Mouse (Mus musculus) MEL (cell line): ENCODE results near the gene Zfp986. TPM values are rescaled to one million over a fixed set of nuclear protein-coding genes. Genes with fewer than 3 reads are reported as not detected.
"Not testable (repeated sequence)": the region's sequence is repeated elsewhere in the genome, so short reads cannot be mapped to it uniquely, and the experiment has no call there.

Experiments
- DNase-seq: peaks from one replicate; pipeline ENCODE4 v3.0.0; 2011; ENCODE audit warnings: low read depth, low spot score
- H3K27ac ChIP-seq: 2 replicates; pipeline ENCODE4 v1.5.1; 2012; ENCODE audit warnings: low read depth, mild to moderate bottlenecking, control low read depth, low read length, moderate library complexity; ENCODE audit not compliant: control insufficient read depth
- H3K27me3 ChIP-seq, 2 experiments: fragments of 150-350 bp in 1 of 2; sonication (generic) in 1 of 2; 2 replicates each; pipeline ENCODE4 v1.6.1; 2012; ENCODE audit warnings: low read length in 2 of 2, mild to moderate bottlenecking in 2 of 2, improper control_type of control experiment in 1 of 2, moderate library complexity in 1 of 2; ENCODE audit not compliant: insufficient read depth in 2 of 2, control insufficient read depth in 1 of 2
- H3K36me3 ChIP-seq, 2 experiments: 2 replicates each; pipeline ENCODE4 v1.6.1; 2012 to 2014; ENCODE audit warnings: low read length in 2 of 2, improper control_type of control experiment in 1 of 2, inconsistent platforms in 1 of 2, mild to moderate bottlenecking in 1 of 2; ENCODE audit not compliant: insufficient read depth in 2 of 2, control insufficient read depth in 1 of 2
- H3K4me1 ChIP-seq, 2 experiments: fragments of 150-350 bp in 1 of 2; sonication (generic) in 1 of 2; 2 replicates each; pipeline ENCODE4 v1.6.1; 2012; ENCODE audit warnings: low read length in 2 of 2, improper control_type of control experiment in 1 of 2, mild to moderate bottlenecking in 1 of 2; ENCODE audit not compliant: insufficient read depth in 2 of 2, control insufficient read depth in 1 of 2
- H3K4me3 ChIP-seq, 2 experiments: fragments of 150-350 bp in 1 of 2; sonication (generic) in 1 of 2; 2 replicates each; pipeline ENCODE4 v1.5.1; 2012; ENCODE audit warnings: low read depth in 2 of 2, low read length in 2 of 2, mild to moderate bottlenecking in 2 of 2, moderate library complexity in 2 of 2, control low read depth in 1 of 2, improper control_type of control experiment in 1 of 2; ENCODE audit not compliant: control insufficient read depth in 1 of 2, insufficient read depth in 1 of 2
- H3K79me2 ChIP-seq: 2 replicates; pipeline ENCODE4 v1.6.1; 2012; ENCODE audit warnings: mild to moderate bottlenecking, low read length, moderate library complexity; ENCODE audit not compliant: control insufficient read depth, poor library complexity, insufficient read depth
- H3K9ac ChIP-seq: 2 replicates; pipeline ENCODE4 v1.6.1; 2012; ENCODE audit warnings: low read depth, mild to moderate bottlenecking, control low read depth, low read length, moderate library complexity; ENCODE audit not compliant: control insufficient read depth, poor library complexity, severe bottlenecking
- H3K9me3 ChIP-seq: fragments of 150-350 bp; sonication (generic); replicated peaks from 2 replicates; pipeline ENCODE4 v1.6.1; 2012; ENCODE audit warnings: mild to moderate bottlenecking, low read length, improper control_type of control experiment, moderate library complexity; ENCODE audit not compliant: insufficient read depth
- polyA plus RNA-seq, 2 experiments: library from polyadenylated mRNA; stranded (reverse) in 1 of 2; unstranded in 1 of 2; fragments of >175 nt in 1 of 2; fragments of >200 nt in 1 of 2; gene quantifications; 2 replicates each; pipeline versions ENCODE4 v1.2.1 to v1.2.4; 2012; ENCODE audit warnings: low replicate concordance in 2 of 2, low read depth in 1 of 2; ENCODE audit not compliant: insufficient read length in 2 of 2, insufficient read depth in 1 of 2, missing spikeins in 1 of 2
- total RNA-seq: library from RNA; depleted of rRNA; stranded (reverse); fragments of 300-350 nt; gene quantifications from 2 replicates; pipeline ENCODE4 v1.2.3, GENCODE M21; 2012; rRNA removed

Gene Zfp986
- total and polyA plus RNA-seq, 3 experiments, result 0.25 TPM; not detected in 2

- H3K79me2 ChIP-seq, H3K9ac ChIP-seq, H3K36me3 ChIP-seq, H3K27me3 ChIP-seq, H3K4me1 ChIP-seq, DNase-seq, H3K4me3 ChIP-seq, H3K9me3 ChIP-seq, H3K27ac ChIP-seq: not testable (repeated sequence)
Measured at GRCm38 (mm10) chr4:145848183-145848890, 20.3 kb upstream of the Zfp986 start.

- not testable (repeated sequence) for H3K9ac ChIP-seq, H3K36me3 ChIP-seq, H3K27me3 ChIP-seq, H3K27ac ChIP-seq, H3K4me1 ChIP-seq, H3K9me3 ChIP-seq, H3K4me3 ChIP-seq, DNase-seq, H3K79me2 ChIP-seq
Measured at GRCm38 (mm10) chr4:145848891-145849214, 19.7 kb upstream of the Zfp986 start.

- H3K36me3 ChIP-seq, DNase-seq, H3K9ac ChIP-seq, H3K79me2 ChIP-seq, H3K27ac ChIP-seq, H3K4me1 ChIP-seq, H3K9me3 ChIP-seq, H3K4me3 ChIP-seq, H3K27me3 ChIP-seq: not testable (repeated sequence)
Measured at GRCm38 (mm10) chr4:145851421-145851820, 17.2 kb upstream of the Zfp986 start.

- not testable (repeated sequence) for H3K27me3 ChIP-seq, H3K79me2 ChIP-seq, H3K9me3 ChIP-seq, H3K36me3 ChIP-seq, H3K4me3 ChIP-seq, H3K9ac ChIP-seq, H3K27ac ChIP-seq, H3K4me1 ChIP-seq
- DNase-seq, result peak; percentile 26
Measured at GRCm38 (mm10) chr4:145863872-145864271, 4.7 kb upstream of the Zfp986 start.

Other genes starting within 250 kb of the Zfp986 start
- gene Zfp980, start 198.1 kb upstream of the Zfp986 start, total RNA-seq, result 0.49 and 0.58 TPM in 2 replicates
- under 1 TPM in 1 of 2 experiments, not detected in 1; 0.07 TPM for gene Zfp980, start 198.1 kb upstream of the Zfp986 start, polyA plus RNA-seq
- gene Zfp987, start 228.5 kb downstream of the Zfp986 start, total RNA-seq, result 0.08 and 0.20 TPM in 2 replicates
- under 1 TPM in 1 of 2 experiments, not detected in 1; 0.04 TPM for gene Zfp987, start 228.5 kb downstream of the Zfp986 start, polyA plus RNA-seq